9 mouse cellular contexts compared by ENCODE assay signal in genomic region chr8:56883449-56883848, GRCm38 (mm10).
DNase-seq lines count a peak whose midpoint lies in the region; ATAC-seq lines count a peak whose summit lies in the region.
"Had no signal": no experiment of that assay in that cellular context is flagged by ENCODE, and none has a peak within 500 bp of the region (broad histone marks: within the 10 kb centered on the region; RNA-seq: fewer than 3 reads in every experiment).

No protein-coding gene starts in this region.

- H3K9ac ChIP-seq in kidney, embryonic 14.5 days (ENCODE audit: low read depth, low read length), result no peak overlapping the region

- H3K27ac ChIP-seq in kidney, embryonic 14.5 days (ENCODE audit: low read depth, low read length), result no peak overlapping the region

- ATAC-seq in kidney, embryonic 14.5 days (ENCODE audit: low FRiP score, low TSS enrichment), result peak; percentile 97

- H3K4me2 ChIP-seq in kidney, embryonic 14.5 days (replicated peaks; ENCODE audit: low read depth, low read length), result no peak overlapping the region; the same call in 1 of the 2 replicates

- no peaks in the 10 kb centered on the region for H3K9me3 ChIP-seq in kidney, embryonic 14.5 days (ENCODE audit: control insufficient read depth, low read length)

- H3K36me3 ChIP-seq in kidney, embryonic 14.5 days (ENCODE audit: control insufficient read depth, insufficient read depth, low read length), result no peaks in the 10 kb centered on the region

- H3K4me3 ChIP-seq in kidney, embryonic 14.5 days (ENCODE audit: low read length), result no peak overlapping the region
- H3K4me3 ChIP-seq: myocyte had no signal

- no peaks in the 10 kb centered on the region for H3K27me3 ChIP-seq in kidney, embryonic 14.5 days (ENCODE audit: control insufficient read depth, insufficient read depth, low read length)

- DNase-seq in kidney, adult 9 months, result no peak
- DNase-seq in urinary bladder, postnatal 14 days (ENCODE audit: low spot score), result peak; percentile 11
- DNase-seq in urinary bladder, adult 18-20 months (ENCODE audit: low spot score in 2 of 2), result no peak
- DNase-seq in kidney, postnatal 36 days, result peak; percentile 1 to 3
- DNase-seq in gastrocnemius, postnatal 25 days, result no peak
- DNase-seq in left cerebral cortex, adult 11 months (ENCODE audit: low spot score), result no peak
- DNase-seq in frontal cortex, postnatal 14 days (ENCODE audit: low spot score in 2 of 2), result no peak

- WGBS in kidney, embryonic 14.5 days, result 12% methylated on average over 8 of the region's 8 CpGs

- H3K4me1 ChIP-seq in kidney, embryonic 14.5 days (ENCODE audit: control insufficient read depth, insufficient read depth, low read length), result no peaks in the 10 kb centered on the region

Comparison
In these comparisons a context has a peak if more than half of its experiments do, and no peak if none do; other contexts are left out.
1. DNase-seq: peak in urinary bladder, postnatal 14 days (single experiment) and kidney, postnatal 36 days (2 of 2); none in kidney, adult 9 months (single experiment), urinary bladder, adult 18-20 months (0 of 2), gastrocnemius, postnatal 25 days (single experiment), left cerebral cortex, adult 11 months (single experiment) and frontal cortex, postnatal 14 days (0 of 2).